Mouse (Mus musculus) monocyte, adult 5-6 weeks (primary cell): Measurements from ENCODE around the gene Alx3. TPM values are rescaled to one million over a fixed set of nuclear protein-coding genes. Genes with fewer than 3 reads are reported as not detected.
A peak's percentile ranks its signal among the peaks of the same experiment; 100 is the strongest.

Source experiments
- ATAC-seq: fragments of 153-309, 156-312 bp; replicated peaks from 2 replicates; pipeline ENCODE4 v1.8.0; 2017; ENCODE audit warnings: mild to moderate bottlenecking; ENCODE audit not compliant: low TSS enrichment, insufficient number of reproducible peaks, severe bottlenecking, poor library complexity, low FRiP score
- total RNA-seq: library from RNA; stranded (forward); fragments of 200-1000, 200-491, 200-594 nt; gene quantifications from 3 replicates; pipeline ENCODE4 v1.2.3, GENCODE M21; 2017

Gene Alx3
- total RNA-seq, 1 experiment from 2014 or later: not detected

DNA sequence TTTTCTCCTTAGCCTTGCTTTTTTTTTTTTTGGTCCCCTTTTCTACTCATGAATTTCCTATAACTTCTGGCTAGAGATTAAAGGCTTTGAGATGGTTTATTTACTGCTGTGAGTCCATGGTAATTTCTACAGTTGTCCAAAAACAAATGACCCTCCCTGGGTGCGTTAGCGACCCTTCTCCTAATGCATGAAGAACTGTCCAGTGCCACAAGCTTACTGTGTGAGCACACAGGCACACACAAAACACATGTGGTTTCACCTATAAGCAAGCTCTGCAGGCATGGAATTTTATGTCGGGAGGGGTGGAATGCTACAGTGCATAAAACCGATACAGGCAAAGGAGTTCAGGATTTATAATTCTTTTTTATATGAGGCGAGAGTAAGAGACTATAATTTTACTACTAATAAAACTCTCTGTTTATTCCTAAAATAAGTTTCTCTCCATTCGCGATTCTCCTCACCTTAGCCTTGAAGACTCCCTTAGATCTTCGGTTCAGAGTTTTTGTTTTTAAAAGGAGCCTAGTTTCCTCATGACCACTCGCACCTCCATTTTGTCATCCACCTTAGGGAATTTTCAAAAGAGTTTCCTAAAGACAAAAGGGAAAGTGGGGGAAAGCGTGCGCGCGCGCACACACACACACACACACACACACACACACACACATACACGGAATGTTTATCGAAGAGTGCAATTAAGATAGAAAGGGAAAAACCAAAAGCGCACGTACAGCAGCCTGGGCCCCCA, 12.5 kb upstream of the Alx3 start:
- ATAC-seq: no peak

DNA sequence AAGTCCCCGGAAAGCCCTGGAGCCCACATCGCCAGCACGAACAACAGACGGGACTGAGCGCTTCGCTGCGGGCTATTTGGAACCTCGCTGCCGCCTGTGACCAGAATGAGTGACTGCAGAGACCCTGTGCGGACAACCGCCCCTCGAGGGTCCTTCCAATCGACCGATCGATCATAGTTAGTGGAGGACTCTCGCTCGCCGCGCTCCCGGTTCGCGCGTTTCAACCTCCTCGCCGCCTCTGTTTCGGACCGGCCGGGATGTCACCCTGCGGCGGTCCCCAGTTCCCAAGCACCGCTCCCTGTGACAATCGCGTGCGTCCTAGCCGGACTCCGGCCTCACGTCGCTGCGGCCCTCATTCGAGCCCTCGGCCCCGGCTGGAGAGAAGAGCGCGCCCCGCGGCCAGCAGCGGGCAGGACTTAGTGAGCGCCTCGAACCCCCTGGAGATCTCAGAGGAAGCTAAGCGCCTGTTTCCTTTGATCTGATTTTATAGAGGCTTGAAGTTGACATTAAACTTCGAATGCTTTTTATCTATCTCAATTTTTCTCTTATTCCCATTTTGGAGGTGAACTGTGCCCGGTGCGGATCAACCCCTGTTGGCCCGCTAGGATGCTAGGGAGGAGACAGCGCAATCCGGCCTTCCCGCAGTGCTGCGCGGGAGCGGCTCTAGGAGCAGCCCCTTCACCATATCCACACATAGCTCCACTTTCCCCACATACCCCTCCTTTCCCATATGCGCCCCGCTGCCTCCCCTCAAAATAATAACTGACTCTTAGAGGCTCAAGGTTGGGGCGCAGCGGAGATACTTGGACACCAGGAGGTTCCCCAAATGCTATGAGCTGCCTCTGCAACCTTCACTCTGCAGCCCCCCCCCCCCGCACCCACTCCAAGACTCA, 11.7 kb upstream of the Alx3 start:
- no peak for ATAC-seq

DNA sequence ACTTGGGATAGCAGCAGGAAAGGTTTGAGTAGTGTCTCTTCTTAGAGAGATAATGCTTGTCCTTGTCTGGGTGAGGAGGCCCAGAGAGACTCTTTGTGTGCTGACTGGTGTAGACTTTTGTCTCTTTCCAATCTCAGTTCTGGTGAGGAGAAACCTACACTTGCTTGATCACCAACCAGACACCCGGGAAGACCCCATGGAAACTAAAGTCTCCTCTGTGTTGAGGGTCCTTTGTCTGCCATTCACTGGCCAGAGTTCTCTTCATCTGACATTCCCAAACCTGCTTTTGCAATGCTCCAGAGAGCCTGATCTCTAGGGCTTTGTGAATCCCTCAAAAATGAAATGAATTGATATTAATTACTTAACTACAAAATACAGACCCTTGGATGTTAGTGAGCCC, 10.9 kb upstream of the Alx3 start:
- ATAC-seq: no peak

DNA sequence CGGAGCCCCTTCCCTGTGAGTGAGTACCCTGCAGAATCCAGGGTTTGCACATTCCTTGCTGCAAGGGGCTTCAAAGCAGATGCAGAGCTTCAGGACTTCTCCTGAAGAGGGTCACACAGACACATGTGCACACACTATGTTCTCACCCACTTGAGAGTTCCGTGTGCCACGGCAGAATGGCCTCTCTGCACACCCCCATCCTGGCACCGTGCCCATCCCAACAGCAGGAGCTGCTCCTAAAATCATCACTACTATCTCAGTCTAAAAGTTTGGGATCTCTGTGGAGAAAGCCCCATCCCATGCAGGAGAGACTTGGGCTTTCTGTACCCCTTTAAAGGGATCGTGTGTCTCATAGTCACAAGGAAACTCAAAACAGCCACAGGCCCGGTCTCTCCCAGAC, 8.3 kb upstream of the Alx3 start:
- no peak for ATAC-seq

DNA sequence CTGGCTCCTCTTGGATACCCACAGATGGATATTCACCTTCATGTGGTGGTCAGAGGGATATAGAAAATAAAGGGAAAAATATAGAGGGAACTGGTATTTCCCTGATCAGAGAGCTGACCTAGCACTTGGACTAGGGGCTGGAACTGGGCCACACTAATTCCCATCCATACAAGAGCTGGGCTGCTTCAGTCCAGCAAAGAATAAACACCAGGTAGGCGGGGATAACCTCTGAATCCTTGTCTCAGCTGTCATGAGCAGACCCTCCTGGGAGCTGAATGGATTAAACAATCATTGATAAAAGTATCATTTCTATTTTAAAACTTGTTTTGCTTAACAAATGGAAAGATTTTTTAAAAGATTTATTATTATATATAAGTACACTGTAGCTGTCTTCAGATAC, 3.2 kb upstream of the Alx3 start:
- no peak for ATAC-seq

DNA sequence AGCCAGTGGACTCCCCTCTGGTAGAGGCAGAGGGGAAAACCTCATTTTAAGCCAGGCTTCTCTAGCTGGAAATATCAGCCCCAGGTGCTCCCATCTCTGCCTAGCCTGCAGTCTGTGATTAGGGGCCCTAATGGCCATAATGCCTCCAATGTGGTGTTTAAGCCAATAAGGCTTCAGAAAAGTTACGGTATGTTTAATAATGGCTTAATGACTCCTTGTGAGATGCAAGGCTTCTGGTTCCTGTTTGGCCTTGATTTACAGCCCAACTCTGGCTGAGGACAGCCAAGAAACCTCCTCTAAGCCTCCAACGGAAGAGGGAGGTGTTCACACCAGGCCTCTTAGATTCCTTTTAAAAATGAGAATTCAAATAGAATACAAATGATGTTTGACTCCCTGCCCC, 1.2 kb upstream of the Alx3 start:
- ATAC-seq: no peak

DNA sequence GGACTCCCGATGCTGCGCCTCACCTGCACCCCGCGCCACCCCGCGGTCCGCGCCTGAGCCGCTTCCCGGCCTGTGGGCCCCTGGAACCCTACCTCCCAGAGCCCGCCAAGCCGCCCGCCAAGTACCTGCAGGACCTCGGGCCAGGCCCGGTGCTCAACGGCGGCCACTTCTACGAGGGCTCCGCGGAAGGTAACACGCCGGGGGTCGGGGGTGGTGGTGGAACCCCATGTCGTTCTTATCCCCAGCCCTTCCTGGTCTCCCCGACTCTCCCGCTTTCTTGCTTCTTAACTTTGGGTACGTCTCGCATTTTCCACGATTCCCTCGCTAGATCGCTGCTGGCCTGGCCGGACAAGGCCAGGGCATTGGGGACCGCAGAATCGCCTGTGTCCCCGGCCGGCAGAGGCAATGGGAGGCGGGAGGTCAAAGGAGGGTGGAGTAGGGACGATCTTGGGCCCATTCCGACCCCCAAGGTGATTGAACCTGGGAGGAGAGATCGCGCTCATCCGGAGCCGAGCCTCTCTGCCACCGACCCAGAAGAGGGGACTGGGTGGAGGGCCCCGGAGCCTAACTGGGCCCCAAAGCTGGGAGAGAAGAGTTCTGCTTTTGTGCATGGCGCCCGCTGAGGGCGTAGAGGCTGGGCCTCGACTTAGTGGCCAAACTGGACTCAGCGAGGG, 570 bp downstream of the Alx3 start:
- no peak for ATAC-seq

DNA sequence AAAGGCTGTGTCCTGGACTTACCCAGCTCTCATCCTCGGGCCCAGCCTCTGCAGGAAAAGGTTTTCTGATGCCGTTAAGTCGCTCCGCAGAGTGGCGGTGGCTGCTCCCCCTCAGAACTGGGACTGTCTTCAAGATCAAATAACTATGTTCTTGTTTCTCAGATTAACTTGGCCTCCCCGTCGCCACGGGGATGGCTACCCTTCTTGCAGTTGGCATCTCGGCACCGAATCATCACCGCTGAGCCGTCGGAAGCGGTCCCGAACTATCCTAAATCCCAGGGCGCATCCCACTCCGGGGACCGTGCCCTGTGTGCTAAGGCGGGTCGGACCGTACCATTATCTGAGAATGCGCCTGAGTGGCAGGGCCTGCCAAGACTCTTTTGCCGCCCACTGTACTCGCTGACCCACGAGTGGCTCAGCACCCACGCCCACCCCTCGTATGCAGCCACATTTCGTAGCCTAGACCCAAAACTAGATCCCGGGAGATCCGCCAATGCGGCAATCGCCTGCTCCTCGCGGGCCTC, 1.2 kb downstream of the Alx3 start:
- no peak for ATAC-seq

DNA sequence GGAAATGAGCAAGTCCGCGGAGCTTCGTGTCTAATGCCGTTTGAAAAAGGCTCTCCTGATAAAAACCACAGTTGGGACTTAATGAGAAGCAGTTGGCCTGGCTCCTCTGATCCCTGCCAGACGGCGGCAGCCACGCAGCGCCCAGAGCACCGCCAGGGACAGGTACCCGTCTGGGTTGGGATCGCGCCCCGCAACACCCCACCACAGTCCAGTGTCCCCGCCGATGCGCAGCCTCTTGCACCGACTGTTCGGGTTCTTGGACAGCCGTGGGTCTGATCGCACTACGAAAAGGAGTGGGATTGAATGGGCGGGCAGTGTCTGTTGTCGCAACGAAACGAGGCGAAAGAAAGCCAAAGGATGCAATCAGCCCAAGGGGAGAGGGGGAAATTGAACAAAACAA, 1.7 kb downstream of the Alx3 start:
- ATAC-seq: no peak

DNA sequence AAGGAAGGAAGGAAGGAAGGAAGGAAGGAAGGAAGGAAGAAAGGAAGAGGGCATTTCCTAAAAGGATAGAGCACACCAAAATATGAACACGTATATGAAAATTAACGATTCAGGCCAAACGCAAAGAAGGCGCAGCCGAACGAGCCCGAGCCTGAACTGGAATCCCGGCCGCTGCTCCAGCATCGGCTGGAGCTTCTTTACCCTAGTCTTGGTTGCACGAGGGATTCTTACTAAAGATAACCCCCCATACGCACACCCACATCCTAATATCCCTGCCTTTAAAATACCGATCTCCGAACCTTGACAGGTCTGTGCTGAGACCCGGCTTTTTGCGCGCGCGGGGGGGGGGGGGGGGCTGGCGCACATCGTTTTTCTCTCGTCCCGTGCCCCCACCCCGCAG, 2.3 kb downstream of the Alx3 start:
- no peak for ATAC-seq

DNA sequence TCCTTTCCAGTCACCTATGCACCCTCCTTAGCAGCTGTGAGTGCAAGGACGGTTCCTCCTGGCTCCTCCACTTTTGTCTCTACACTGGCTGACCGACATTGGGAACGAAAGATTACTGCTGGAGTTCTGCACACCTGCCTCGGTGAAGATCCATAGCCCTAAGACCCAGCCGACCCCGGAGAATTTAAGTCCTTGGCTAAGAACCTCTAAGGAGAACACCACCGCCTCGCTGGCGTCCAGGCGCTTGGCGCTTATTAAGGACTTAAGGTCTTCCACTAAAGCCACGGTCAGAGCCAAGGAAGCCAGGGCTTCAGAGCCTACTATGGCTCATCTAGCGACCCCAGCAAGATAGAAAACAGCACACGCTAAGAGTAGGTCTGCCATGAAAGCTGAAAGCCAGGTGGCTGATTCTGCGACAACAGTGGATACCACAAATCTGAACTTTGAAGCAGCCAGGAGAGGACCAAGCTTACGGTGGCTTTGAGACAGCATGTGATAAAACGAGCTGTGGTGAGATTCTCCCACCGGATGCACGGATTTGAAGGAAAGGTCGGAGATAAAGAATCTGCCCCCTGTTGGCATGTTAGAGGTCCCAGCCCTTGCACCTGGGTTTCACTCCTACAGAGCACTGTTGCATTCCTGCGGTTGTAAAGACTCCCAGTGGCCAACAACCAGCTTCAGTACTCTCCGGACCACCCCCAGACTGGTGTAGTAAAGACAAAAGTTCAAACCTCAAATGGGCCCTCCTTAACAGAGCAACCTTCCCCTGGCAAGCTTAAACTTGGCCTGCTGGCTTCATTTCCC, 3.0 kb downstream of the Alx3 start:
- no peak for ATAC-seq

DNA sequence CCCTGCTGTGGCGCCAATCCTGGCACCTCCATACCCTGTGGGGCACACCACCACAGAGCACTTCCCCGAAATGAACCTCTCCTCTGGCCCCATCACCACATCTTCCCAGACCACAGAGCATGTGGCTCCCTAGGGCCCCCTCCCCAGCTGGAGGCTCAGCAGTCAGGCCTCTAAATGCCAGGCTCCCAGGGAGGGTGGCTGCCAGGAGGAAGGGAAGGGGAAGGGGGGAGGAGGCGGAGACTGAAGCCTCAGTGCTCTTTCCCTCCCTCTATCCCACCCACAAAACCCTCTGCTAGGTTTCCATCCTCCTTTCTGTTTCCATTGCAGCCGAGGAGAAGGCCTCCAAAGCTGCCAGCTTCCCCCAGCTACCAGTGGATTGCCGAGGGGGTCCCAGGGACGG, 5.3 kb downstream of the Alx3 start:
- no peak for ATAC-seq

DNA sequence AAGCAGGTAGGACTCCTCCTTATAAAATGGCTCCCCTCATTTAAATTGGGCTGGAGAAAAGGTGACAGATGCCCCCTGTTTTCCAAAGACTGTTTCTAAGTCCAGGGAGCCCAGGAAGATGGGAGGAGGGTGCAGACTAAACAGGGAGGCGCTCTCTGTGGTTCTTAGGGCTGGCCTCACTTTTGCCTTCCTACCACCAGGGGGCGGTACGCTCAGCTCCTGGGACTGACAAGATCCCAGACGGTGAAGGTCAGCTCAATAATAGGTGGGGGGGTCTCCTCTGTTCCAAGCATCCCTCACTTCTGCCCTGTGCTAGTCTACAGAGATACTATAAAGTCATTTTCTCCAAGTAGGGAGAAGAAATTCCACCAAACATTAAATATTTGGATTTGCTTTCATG, 10.5 kb downstream of the Alx3 start:
- peak; percentile 47; the same call in 1 of the 2 replicates for ATAC-seq

DNA sequence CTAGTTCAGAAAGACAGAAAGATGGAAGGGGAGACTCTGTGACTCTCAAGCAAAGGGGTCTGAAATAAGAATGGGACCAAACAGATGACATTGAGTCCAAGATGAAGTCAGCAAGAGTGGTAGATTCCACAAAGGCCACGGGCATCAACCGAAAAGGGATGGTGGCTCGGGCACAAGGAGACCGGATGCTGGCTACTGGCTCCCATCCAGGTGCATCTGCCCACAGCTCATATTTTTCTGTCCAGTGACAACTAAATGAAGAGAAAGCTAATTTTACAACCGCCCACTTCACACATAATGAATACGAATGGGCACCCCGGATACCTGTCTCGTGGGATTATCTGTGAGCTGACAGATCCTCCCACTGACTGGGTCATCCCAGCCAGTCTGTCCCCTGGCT, 12.4 kb downstream of the Alx3 start:
- no peak for ATAC-seq

DNA sequence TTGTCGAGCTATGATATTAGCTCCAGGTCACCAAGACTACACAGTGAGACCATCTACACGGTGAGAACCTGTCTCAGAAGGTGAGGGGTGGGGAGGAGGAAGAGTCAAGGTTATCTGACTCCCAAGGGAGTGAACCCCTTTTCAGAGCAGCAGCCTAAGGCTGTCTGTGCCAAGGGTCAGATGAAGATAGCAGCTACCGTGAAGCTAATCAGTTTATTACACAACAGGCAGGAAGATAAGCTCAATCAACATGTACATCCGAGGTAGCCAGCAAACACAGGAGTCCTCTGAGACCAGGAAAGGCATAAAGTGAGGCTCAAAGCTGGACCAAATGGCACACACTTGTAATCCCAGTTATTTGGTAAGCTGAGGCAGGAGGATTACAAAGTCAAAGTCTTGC, 14.0 kb downstream of the Alx3 start:
- no peak for ATAC-seq

DNA sequence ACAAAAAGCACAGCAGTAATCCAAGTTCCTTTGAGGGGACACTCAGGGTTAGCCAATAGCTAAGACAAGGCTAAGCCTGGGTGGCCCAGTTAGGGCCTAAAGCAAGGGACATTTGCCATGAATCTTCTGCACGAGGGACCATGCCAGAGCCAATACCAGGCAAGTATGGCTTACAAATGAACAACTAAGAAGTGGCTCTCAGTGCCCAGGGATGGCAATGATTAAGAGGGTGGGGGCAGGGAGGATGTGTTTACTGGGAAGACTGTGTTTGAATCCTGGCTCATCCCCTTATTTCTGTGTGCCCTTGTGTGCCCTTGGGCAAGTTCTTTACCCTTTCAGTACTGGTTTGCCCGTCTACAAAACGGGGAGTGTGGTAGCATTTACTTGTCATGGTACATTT, 14.5 kb downstream of the Alx3 start:
- no peak for ATAC-seq

DNA sequence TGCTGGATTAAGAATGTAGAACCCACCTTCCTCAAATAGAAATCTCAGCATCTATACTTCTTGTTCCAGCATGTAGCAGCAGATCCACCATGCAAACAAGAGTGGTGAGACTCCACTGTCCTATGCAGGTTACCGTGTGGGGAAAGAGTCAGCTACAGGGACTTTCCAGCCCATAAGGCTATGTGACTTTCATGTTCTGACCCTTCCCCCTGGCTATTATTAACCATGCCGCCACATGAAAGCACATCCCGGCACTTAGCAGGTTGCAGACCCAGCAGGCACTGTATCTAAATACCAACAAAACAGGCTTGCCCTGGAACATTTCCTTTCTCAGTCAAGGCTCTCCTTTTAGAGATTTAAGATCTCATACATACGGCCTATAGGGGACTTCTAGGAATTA, 16.6 kb downstream of the Alx3 start:
- ATAC-seq: no peak

DNA sequence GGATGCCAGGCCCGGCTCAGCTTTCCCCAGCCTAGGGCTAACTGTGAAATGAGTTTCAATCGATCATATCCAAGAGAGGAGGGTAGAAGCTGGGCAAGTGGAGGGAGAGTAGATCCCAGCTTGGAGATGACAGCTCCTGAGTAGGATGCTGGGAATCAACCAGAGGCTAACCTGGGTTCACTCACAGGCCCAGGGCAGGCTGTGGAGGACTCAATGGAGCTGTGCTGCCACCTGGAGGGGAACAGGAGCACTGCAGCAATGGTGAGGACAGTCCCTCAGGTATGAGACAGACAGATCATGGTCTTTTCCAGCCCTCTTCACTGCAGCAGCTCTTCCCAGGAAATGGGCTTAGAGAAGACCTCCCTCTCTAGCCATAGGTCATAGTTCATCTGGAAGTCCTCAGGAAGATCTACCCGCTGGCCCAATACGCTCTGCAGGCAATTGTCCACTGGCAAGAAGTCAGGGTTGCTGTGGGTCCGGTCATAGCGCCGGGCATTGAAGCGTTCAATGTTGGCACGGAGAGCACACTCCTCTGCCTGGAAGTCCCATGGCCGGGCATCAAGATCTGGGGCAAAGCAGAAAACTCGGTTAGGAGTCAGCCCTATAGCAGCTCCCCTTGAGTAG, 18.2 kb downstream of the Alx3 start:
- no peak; the same call in 1 of the 2 replicates for ATAC-seq
